Mouse (Mus musculus) T-cell, adult 2 months (primary cell): Measurements from ENCODE around the gene Gpr182.
"Not testable (repeated sequence)": the region's sequence is repeated elsewhere in the genome, so short reads cannot be mapped to it uniquely, and the experiment has no call there.

ENCODE experiments used
- DNase-seq: peaks from one replicate; pipeline ENCODE4 v3.0.0; 2022; ENCODE audit warnings: low spot score

The Gpr182 gene

GRCm38 (mm10) chr10:127751548-127751947 lies at the start of gene Gpr182:
Gpr182 (minus strand) TSS chr10:127751732.
- no peak for DNase-seq

- DNase-seq = no peak
Measured at GRCm38 (mm10) chr10:127800891-127801290, 49.4 kb upstream of the Gpr182 start, which contains the start of gene Rdh16. Rdh16 (plus strand) TSS chr10:127801152.

- no peak for DNase-seq
Measured at GRCm38 (mm10) chr10:127799295-127799694, 47.8 kb upstream of the Gpr182 start.

GRCm38 (mm10) chr10:127785411-127785810 lies 33.9 kb upstream of the Gpr182 start:
- DNase-seq = not testable (repeated sequence)

- DNase-seq = not testable (repeated sequence)
Measured at GRCm38 (mm10) chr10:127782321-127782720, 30.8 kb upstream of the Gpr182 start.

- no peak for DNase-seq
Measured at GRCm38 (mm10) chr10:127776011-127776410, 24.5 kb upstream of the Gpr182 start, which contains the start of gene Rdh9. Rdh9 (plus strand) TSS chr10:127776386.

- DNase-seq = no peak
Measured at GRCm38 (mm10) chr10:127766564-127766963, 15.0 kb upstream of the Gpr182 start.

GRCm38 (mm10) chr10:127763914-127764680 lies 12.6 kb upstream of the Gpr182 start:
- no peak for DNase-seq

GRCm38 (mm10) chr10:127762926-127763325 lies 11.4 kb upstream of the Gpr182 start:
- not testable (repeated sequence) for DNase-seq

GRCm38 (mm10) chr10:127759181-127760110 lies 7.9 kb upstream of the Gpr182 start, which contains the start of the genes Rdh1 and Rdh16f1:
Rdh1 (plus strand) TSS chr10:127759721.
Rdh16f1 (plus strand) TSS chr10:127759787.
- no peak for DNase-seq

- no peak for DNase-seq
Measured at GRCm38 (mm10) chr10:127755770-127756468, 4.4 kb upstream of the Gpr182 start.

GRCm38 (mm10) chr10:127755246-127755645 lies 3.7 kb upstream of the Gpr182 start:
- DNase-seq = no peak

- no peak for DNase-seq
Measured at GRCm38 (mm10) chr10:127754566-127755166, 3.1 kb upstream of the Gpr182 start.

GRCm38 (mm10) chr10:127750136-127750777 lies 1.3 kb downstream of the Gpr182 start:
- no peak for DNase-seq

GRCm38 (mm10) chr10:127748847-127749612 lies 2.5 kb downstream of the Gpr182 start:
- DNase-seq = no peak

GRCm38 (mm10) chr10:127747254-127747653 lies 4.3 kb downstream of the Gpr182 start:
- DNase-seq = no peak

- DNase-seq = no peak
Measured at GRCm38 (mm10) chr10:127745886-127746285, 5.6 kb downstream of the Gpr182 start.

GRCm38 (mm10) chr10:127744661-127745060 lies 6.9 kb downstream of the Gpr182 start:
- peak; percentile 54 for DNase-seq

GRCm38 (mm10) chr10:127739661-127740161 lies 11.8 kb downstream of the Gpr182 start:
- DNase-seq = peak; percentile 27

- DNase-seq = peak; percentile 82
Measured at GRCm38 (mm10) chr10:127739083-127739660, 12.4 kb downstream of the Gpr182 start, which contains the start of gene Zbtb39. Zbtb39 (plus strand) TSS chr10:127739538.
